25 mouse cellular contexts compared by ENCODE assay signal in genomic region chr14:83533057-83533456, GRCm38 (mm10).
"Had no signal": no experiment of that assay in that cellular context is flagged by ENCODE, and none has a peak within 500 bp of the region (broad histone marks: within the 10 kb centered on the region; RNA-seq: fewer than 3 reads in every experiment).

No protein-coding gene starts in this region.

- H3K27me3 ChIP-seq: heart, embryonic 13.5 days; heart, embryonic 15.5 days; hindbrain, embryonic 13.5 days; hindbrain, embryonic 15.5 days; kidney, embryonic 15.5 days; limb, embryonic 13.5 days; limb, embryonic 15.5 days; liver, embryonic 12.5 days had no signal

- H3K36me3 ChIP-seq: heart, embryonic 13.5 days; heart, embryonic 15.5 days; hindbrain, embryonic 13.5 days; hindbrain, embryonic 15.5 days; kidney, embryonic 15.5 days; limb, embryonic 13.5 days; limb, embryonic 15.5 days; liver, embryonic 12.5 days had no signal

- H3K9me3 ChIP-seq: heart, embryonic 13.5 days; heart, embryonic 15.5 days; hindbrain, embryonic 13.5 days; hindbrain, embryonic 15.5 days; kidney, embryonic 15.5 days; limb, embryonic 13.5 days; limb, embryonic 15.5 days; liver, embryonic 12.5 days had no signal

- H3K4me1 ChIP-seq: heart, embryonic 13.5 days; heart, embryonic 15.5 days; hindbrain, embryonic 13.5 days; hindbrain, embryonic 15.5 days; kidney, embryonic 15.5 days; limb, embryonic 13.5 days; limb, embryonic 15.5 days; liver, embryonic 12.5 days had no signal

- H3K4me3 ChIP-seq: gastrocnemius, adult 2 months; heart, adult 2 months; heart, embryonic 13.5 days; heart, embryonic 15.5 days; hindbrain, embryonic 13.5 days; hindbrain, embryonic 15.5 days; kidney, embryonic 15.5 days; limb, embryonic 13.5 days; limb, embryonic 15.5 days; liver, embryonic 12.5 days had no signal

- DNase-seq: gastrocnemius, adult 2 months; gastrocnemius, postnatal 10 days; gastrocnemius, postnatal 25 days; heart, adult 11 months; heart, adult 2 months; heart, postnatal 14 days; heart, postnatal 36 days; kidney, adult 11 months; kidney, adult 2 months; kidney, adult 9 months; kidney, postnatal 14 days; kidney, postnatal 36 days; layer of hippocampus, adult 9-11 months; layer of hippocampus, postnatal 36 days; left cerebral cortex, postnatal 4 days had no signal

- ATAC-seq: hindbrain, postnatal 0 days; intestine, embryonic 16.5 days; liver, embryonic 12.5 days had no signal
